Mouse (Mus musculus): Measurements from ENCODE around the gene Fnbp4. TPM values are rescaled to one million over a fixed set of nuclear protein-coding genes. Genes with fewer than 3 reads are reported as not detected.
"Not testable (repeated sequence)": the region's sequence is repeated elsewhere in the genome, so short reads cannot be mapped to it uniquely, and the experiment has no call there.

Gene Fnbp4
- total RNA-seq, 2 experiments from 2014 or later: 13.4 to 15.4 TPM

GRCm38 (mm10) chr2:90781938-90782337 lies 36.8 kb downstream of the Fnbp4 start:
- no peak for DNase-seq (ENCODE audit: low spot score)
- intact Hi-C loops (cut with DNase I): no loop called here

GRCm38 (mm10) chr2:90782458-90782857 lies 37.3 kb downstream of the Fnbp4 start, which contains the start of gene Agbl2:
Gene Agbl2 (plus strand): TSS chr2:90782727.
- intact Hi-C loops (cut with DNase I): no loop called here
- DNase-seq (ENCODE audit: low spot score): no peak

- intact Hi-C loops (cut with DNase I): no loop called here
- DNase-seq (ENCODE audit: low spot score): no peak
Measured at GRCm38 (mm10) chr2:90782901-90783486, 37.8 kb downstream of the Fnbp4 start.

- no peak for DNase-seq (ENCODE audit: low spot score)
- intact Hi-C loops (cut with DNase I): no loop called here
Measured at GRCm38 (mm10) chr2:90788126-90788525, 43.0 kb downstream of the Fnbp4 start.

GRCm38 (mm10) chr2:90808241-90809126 lies 63.3 kb downstream of the Fnbp4 start:
- no peak for DNase-seq (ENCODE audit: low spot score)
- intact Hi-C loops (cut with DNase I): no loop called here

GRCm38 (mm10) chr2:90810751-90811150 lies 65.6 kb downstream of the Fnbp4 start:
- intact Hi-C loops (cut with DNase I): no loop called here
- no peak for DNase-seq (ENCODE audit: low spot score)

- DNase-seq (ENCODE audit: low spot score): no peak
- intact Hi-C loops (cut with DNase I): no loop called here
Measured at GRCm38 (mm10) chr2:90815266-90815665, 70.1 kb downstream of the Fnbp4 start.

- intact Hi-C loops (cut with DNase I): no loop called here
- no peak for DNase-seq (ENCODE audit: low spot score)
Measured at GRCm38 (mm10) chr2:90816144-90816543, 71.0 kb downstream of the Fnbp4 start.

GRCm38 (mm10) chr2:90818710-90819109 lies 73.5 kb downstream of the Fnbp4 start:
- intact Hi-C loops (cut with DNase I): no loop called here
- DNase-seq (ENCODE audit: low spot score): no peak

- intact Hi-C loops (cut with DNase I): no loop called here
- no peak for DNase-seq (ENCODE audit: low spot score)
Measured at GRCm38 (mm10) chr2:90820894-90821293, 75.7 kb downstream of the Fnbp4 start.

GRCm38 (mm10) chr2:90822978-90823377 lies 77.8 kb downstream of the Fnbp4 start:
- no peak for DNase-seq (ENCODE audit: low spot score)
- intact Hi-C loops (cut with DNase I): no loop called here

- DNase-seq (ENCODE audit: low spot score): no peak
- intact Hi-C loops (cut with DNase I): no loop called here
Measured at GRCm38 (mm10) chr2:90823781-90824180, 78.6 kb downstream of the Fnbp4 start.

- DNase-seq (ENCODE audit: low spot score); intact Hi-C loops (cut with DNase I): not testable (repeated sequence)
Measured at GRCm38 (mm10) chr2:90824528-90824927, 79.4 kb downstream of the Fnbp4 start.

GRCm38 (mm10) chr2:90825515-90826172 lies 80.5 kb downstream of the Fnbp4 start:
- intact Hi-C loops (cut with DNase I): no loop called here
- no peak for DNase-seq (ENCODE audit: low spot score)

GRCm38 (mm10) chr2:90828739-90829138 lies 83.6 kb downstream of the Fnbp4 start:
- intact Hi-C loops (cut with DNase I): no loop called here
- DNase-seq (ENCODE audit: low spot score): no peak

Other genes with a start within 250 kb of the Fnbp4 start
- 1 to 10 TPM; 7.2 to 7.6 TPM for gene Ptprj, start 164.7 kb upstream of the Fnbp4 start, total RNA-seq (2021)
- gene Nup160, start 68.2 kb upstream of the Fnbp4 start, total RNA-seq (2021): 10 to 100 TPM in 1 of 2 experiments, 1 to 10 TPM in 1; 9.8 to 12.5 TPM
- 1 to 10 TPM; 1.1 to 1.2 TPM for gene Agbl2, start 37.4 kb downstream of the Fnbp4 start, total RNA-seq (2021)
- gene Mtch2, start 101.8 kb downstream of the Fnbp4 start, total RNA-seq (2021): 100 to 1,000 TPM; 187 to 188 TPM
- gene C1qtnf4, start 140.5 kb downstream of the Fnbp4 start, total RNA-seq (2021): 1 to 10 TPM; 3.6 to 4.1 TPM
- 10 to 100 TPM; 18.0 to 22.2 TPM for gene Kbtbd4, start 159.4 kb downstream of the Fnbp4 start, total RNA-seq (2021)
- gene Ndufs3, start 159.5 kb downstream of the Fnbp4 start, total RNA-seq (2021): 100 to 1,000 TPM; 854 to 889 TPM
- gene Celf1, start 195.0 kb downstream of the Fnbp4 start, total RNA-seq (2021): 10 to 100 TPM; 80.9 to 84.4 TPM